Mouse (Mus musculus): Measurements from ENCODE around the gene Myo18a. TPM values are rescaled to one million over a fixed set of nuclear protein-coding genes. Genes with fewer than 3 reads are reported as not detected.

Gene Myo18a
- polyA plus RNA-seq, 1 experiment from 2014 or later: 24.6 TPM

DNA sequence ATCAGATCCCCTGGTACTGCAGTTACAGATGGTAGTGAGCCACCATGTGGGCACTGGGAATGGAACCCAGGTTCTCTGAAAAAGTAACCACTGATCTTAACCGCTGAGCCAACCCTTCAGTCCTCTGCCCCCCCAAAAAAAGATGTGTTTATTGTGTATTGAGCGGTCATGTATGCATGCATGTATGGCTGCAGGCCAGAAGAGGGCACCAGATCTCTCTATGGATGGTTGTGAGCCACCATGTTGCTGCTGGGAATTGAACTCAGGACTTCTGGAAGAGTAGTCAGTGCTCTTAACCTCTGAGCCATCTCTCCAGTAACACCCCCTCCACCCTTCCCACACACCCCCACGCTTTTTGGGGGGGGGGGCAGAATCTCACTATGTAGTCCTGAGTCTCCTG, 72.1 kb downstream of the Myo18a start:
- no peak for DNase-seq (ENCODE audit: low spot score)
- H3K27ac ChIP-seq (replicated peaks): no peak overlapping the region
- H3K27me3 ChIP-seq (ENCODE audit: low read depth, poor library complexity, severe bottlenecking): no peaks in the 10 kb centered on the region
- H3K9me3 ChIP-seq (replicated peaks): no peaks in the 10 kb centered on the region
- peaks cover 81% of the 10 kb centered on the region for H3K36me3 ChIP-seq
- 77% methylated on average over 3 of the region's 3 CpGs for WGBS
- no peak overlapping the region for H3K4me3 ChIP-seq
- peaks cover 28% of the 10 kb centered on the region for H3K4me1 ChIP-seq

GRCm38 (mm10) chr11:77836290-77836689, 73.2 kb downstream of the Myo18a start:
- DNase-seq (ENCODE audit: low spot score): no peak
- no peaks in the 10 kb centered on the region for H3K9me3 ChIP-seq (replicated peaks)
- H3K27me3 ChIP-seq (ENCODE audit: low read depth, poor library complexity, severe bottlenecking): peaks cover 1% of the 10 kb centered on the region
- H3K36me3 ChIP-seq: peaks cover 86% of the 10 kb centered on the region
- peaks cover 20% of the 10 kb centered on the region for H3K4me1 ChIP-seq
- 80% methylated on average over 5 of the region's 5 CpGs for WGBS
- peak overlapping the region; percentile 38 for H3K27ac ChIP-seq (replicated peaks)
- H3K4me3 ChIP-seq: no peak overlapping the region

- Histone ChIP-seq H3K36me3 (peaks cover 88% of the 10 kb centered on the region), H3K27me3 (ENCODE audit: low read depth, poor library complexity, severe bottlenecking) (peaks cover 5% of the 10 kb centered on the region), H3K4me3 (no peak overlapping the region), H3K4me1 (peaks cover 20% of the 10 kb centered on the region), H3K27ac (replicated peaks) (0 out of 2 replicates have a peak overlapping the region, but pooled peaks have one; percentile 38), H3K9me3 (replicated peaks) (no peaks in the 10 kb centered on the region)
- no peak for DNase-seq (ENCODE audit: low spot score)
- WGBS: 68% methylated on average over 4 of the region's 4 CpGs
Observed at GRCm38 (mm10) chr11:77836751-77837150, 73.7 kb downstream of the Myo18a start.

DNA sequence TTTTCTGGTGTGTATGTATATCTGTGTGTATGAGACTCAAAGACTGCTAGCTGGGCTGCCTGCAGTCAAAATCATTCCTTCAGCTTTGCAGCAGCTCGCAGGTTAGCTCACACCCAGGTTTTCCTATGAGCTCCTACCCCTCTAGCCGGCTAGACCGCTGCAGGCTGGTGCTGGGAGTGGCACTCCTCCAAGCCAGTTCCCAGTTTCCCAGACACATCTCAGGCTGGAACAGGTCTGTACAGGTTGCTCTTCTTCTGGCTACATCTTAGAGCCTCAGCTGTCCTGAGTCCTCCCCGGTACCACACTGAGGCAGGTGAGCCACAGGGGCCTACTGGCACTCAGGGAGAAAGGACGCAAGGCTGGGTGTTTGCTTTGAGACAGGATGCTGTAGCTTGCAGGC, 74.8 kb downstream of the Myo18a start:
- WGBS: 82% methylated on average over 5 of the region's 5 CpGs
- no peak overlapping the region for H3K4me3 ChIP-seq
- no peak for DNase-seq (ENCODE audit: low spot score)
- peaks cover 13% of the 10 kb centered on the region for H3K27me3 ChIP-seq (ENCODE audit: low read depth, poor library complexity, severe bottlenecking)
- peaks cover 20% of the 10 kb centered on the region for H3K4me1 ChIP-seq
- H3K9me3 ChIP-seq (replicated peaks): no peaks in the 10 kb centered on the region
- 0 out of 2 replicates have a peak overlapping the region, but pooled peaks have one; percentile 13 for H3K27ac ChIP-seq (replicated peaks)
- H3K36me3 ChIP-seq: peaks cover 88% of the 10 kb centered on the region

DNA sequence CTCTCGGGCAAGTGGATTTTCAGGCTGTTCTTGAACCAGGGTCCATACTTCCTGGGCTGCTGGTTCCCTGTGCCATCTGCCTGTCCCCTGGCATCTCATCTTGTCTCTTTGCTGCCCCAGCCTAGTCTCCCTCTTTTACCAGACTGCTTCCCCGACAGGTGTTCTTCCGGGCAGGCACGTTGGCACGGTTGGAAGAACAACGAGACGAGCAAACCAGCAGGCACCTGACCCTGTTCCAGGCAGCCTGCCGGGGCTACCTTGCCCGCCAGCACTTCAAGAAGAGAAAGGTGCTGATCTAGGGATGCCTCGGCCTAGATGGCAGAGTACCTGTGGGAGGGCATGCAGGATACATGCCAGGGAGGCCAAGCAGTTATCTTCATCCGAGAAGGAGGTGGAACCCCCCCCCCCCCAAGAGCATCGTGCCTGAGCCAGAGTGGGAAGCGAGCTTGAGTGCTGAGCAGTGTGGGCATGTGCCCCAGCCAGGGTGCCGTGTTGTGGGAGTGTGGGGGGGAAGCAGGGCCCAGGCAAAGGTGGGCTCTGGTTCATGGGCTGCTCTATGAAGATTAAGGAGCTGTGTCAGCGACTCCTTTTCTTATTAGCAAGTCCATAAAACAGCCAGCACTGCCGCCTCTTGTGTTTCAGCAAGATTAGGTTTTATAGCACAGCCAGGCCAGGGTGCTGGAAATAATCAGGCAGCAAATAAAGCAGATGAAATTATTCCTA, 77.6 kb downstream of the Myo18a start:
- no peak for DNase-seq (ENCODE audit: low spot score)
- Histone ChIP-seq H3K4me3 (no peak overlapping the region), H3K4me1 (peaks cover 29% of the 10 kb centered on the region), H3K27ac (replicated peaks) (no peak overlapping the region), H3K36me3 (peaks cover 90% of the 10 kb centered on the region), H3K27me3 (ENCODE audit: low read depth, poor library complexity, severe bottlenecking) (peaks cover 13% of the 10 kb centered on the region), H3K9me3 (replicated peaks) (no peaks in the 10 kb centered on the region)
- 89% methylated on average over 16 of the region's 16 CpGs for WGBS

DNA sequence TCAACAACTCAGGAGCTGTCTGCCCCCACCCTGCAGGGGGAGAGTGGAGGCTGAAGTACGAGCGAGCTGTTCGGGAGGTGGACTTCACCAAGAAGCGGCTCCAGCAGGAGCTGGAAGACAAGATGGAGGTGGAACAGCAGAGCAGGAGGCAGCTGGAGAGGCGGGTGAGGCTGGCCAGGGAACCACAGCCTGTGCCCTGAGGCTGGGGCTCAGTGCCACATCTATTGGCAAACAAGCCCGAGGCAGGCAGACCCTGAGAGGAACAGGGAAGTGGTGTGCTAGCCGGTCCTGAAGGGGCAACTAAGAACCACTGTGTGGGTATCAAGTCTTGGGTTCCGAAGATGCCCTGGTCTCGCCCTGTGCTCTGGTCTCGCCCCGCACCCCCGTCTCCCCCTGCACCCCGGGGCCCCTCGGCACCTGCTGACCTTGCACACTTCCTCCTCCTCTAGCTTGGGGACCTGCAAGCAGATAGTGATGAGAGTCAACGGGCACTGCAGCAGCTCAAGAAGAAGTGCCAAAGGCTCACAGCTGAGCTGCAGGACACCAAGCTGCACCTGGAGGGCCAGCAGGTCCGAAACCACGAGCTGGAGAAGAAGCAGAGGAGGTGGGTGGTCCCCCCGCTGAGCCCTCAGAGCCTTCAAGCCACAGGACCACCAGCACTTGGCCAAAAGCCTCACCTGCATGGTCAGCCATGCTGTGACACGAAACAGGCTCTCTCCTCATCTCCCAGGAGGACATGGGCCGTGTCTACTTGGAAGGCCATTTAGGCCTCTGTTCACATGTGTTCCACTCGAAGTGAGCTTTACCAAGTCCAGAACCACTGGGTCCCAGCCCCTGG, 80.2 kb downstream of the Myo18a start:
- Histone ChIP-seq H3K9me3 (replicated peaks) (no peaks in the 10 kb centered on the region), H3K27ac (replicated peaks) (peak overlapping the region; percentile 30), H3K36me3 (peaks cover 90% of the 10 kb centered on the region), H3K27me3 (ENCODE audit: low read depth, poor library complexity, severe bottlenecking) (peaks cover 36% of the 10 kb centered on the region), H3K4me3 (no peak overlapping the region), H3K4me1 (peaks cover 21% of the 10 kb centered on the region)
- WGBS: 90% methylated on average over 21 of the region's 21 CpGs
- DNase-seq (ENCODE audit: low spot score): no peak

GRCm38 (mm10) chr11:77843906-77844200, 80.8 kb downstream of the Myo18a start:
- no peak overlapping the region for H3K27ac ChIP-seq (replicated peaks)
- H3K4me1 ChIP-seq: peaks cover 26% of the 10 kb centered on the region
- WGBS: 54% methylated on average over 4 of the region's 4 CpGs
- H3K9me3 ChIP-seq (replicated peaks): no peaks in the 10 kb centered on the region
- peaks cover 92% of the 10 kb centered on the region for H3K36me3 ChIP-seq
- H3K4me3 ChIP-seq: no peak overlapping the region
- DNase-seq (ENCODE audit: low spot score): no peak
- H3K27me3 ChIP-seq (ENCODE audit: low read depth, poor library complexity, severe bottlenecking): peaks cover 40% of the 10 kb centered on the region

DNA sequence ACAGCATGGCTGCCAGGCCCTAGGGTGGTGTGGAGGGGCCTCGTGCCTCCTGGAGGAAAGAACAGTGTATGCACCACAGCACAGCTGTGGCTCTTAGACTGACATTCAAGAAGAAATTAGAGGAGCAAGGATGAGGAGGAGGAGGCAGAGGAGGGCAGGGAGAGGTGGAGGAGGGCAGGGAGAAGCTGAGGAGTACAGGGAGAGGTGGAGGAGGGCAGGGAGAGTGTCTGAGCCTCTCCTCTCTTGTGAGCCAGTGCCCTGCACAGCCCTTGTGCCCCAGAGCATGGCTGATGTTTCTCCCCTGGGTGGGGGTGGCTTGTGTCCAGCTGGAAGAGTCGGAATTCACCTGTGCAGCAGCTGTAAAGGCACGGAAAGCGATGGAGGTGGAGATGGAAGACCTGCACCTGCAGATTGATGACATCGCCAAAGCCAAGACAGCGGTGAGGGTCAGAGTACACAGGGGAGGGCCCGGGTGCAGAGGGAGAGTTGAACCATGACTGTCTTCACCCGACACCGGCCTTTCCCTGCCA, 84.6 kb downstream of the Myo18a start:
- Histone ChIP-seq H3K9me3 (replicated peaks) (no peaks in the 10 kb centered on the region), H3K27ac (replicated peaks) (0 out of 2 replicates have a peak overlapping the region, but pooled peaks have one; percentile 2), H3K4me3 (no peak overlapping the region), H3K27me3 (ENCODE audit: low read depth, poor library complexity, severe bottlenecking) (peaks cover 57% of the 10 kb centered on the region), H3K4me1 (peaks cover 50% of the 10 kb centered on the region), H3K36me3 (peaks cover 96% of the 10 kb centered on the region)
- no peak for DNase-seq (ENCODE audit: low spot score)
- WGBS: 59% methylated on average over 9 of the region's 9 CpGs

DNA sequence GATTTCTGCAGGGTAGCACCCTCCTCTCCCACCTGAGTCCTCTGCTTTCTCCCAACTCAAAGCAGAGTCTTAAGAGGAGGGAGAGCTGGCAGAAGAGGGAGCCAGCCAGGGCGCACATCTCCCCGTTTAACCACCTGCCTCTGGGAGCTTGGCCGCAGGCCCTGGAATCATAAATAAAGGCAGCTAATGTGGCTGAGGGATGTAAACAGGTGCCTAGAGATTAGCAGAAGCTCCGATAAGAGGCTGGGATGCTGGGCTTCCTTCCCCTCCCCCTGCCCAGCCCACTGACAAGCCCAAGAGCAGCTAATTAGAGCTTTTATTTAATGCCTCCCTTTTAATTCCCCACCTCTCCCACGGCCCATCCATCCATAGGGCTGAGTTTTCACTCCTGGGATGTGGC, 85.1 kb downstream of the Myo18a start:
- Histone ChIP-seq H3K36me3 (peaks cover 95% of the 10 kb centered on the region), H3K27ac (replicated peaks) (0 out of 2 replicates have a peak overlapping the region, but pooled peaks have one; percentile 2), H3K9me3 (replicated peaks) (no peaks in the 10 kb centered on the region), H3K4me3 (no peak overlapping the region), H3K4me1 (peaks cover 50% of the 10 kb centered on the region), H3K27me3 (ENCODE audit: low read depth, poor library complexity, severe bottlenecking) (peaks cover 59% of the 10 kb centered on the region)
- no peak for DNase-seq (ENCODE audit: low spot score)
- 39% methylated on average over 5 of the region's 5 CpGs for WGBS

GRCm38 (mm10) chr11:77849151-77849550, 86.1 kb downstream of the Myo18a start:
- peaks cover 45% of the 10 kb centered on the region for H3K4me1 ChIP-seq
- H3K27me3 ChIP-seq (ENCODE audit: low read depth, poor library complexity, severe bottlenecking): peaks cover 66% of the 10 kb centered on the region
- H3K36me3 ChIP-seq: peaks cover 95% of the 10 kb centered on the region

GRCm38 (mm10) chr11:77850401-77851244, 87.6 kb downstream of the Myo18a start:
- peak overlapping the region; percentile 77 for H3K27ac ChIP-seq (replicated peaks)
- peaks cover 92% of the 10 kb centered on the region for H3K36me3 ChIP-seq
- peaks cover 56% of the 10 kb centered on the region for H3K4me1 ChIP-seq
- DNase-seq (ENCODE audit: low spot score): peak; percentile 39
- 46% methylated on average over 24 of the region's 24 CpGs for WGBS
- H3K9me3 ChIP-seq (replicated peaks): no peaks in the 10 kb centered on the region
- peak overlapping the region; percentile 26; the same call in 1 of the 2 replicates for H3K4me3 ChIP-seq
- peaks cover 73% of the 10 kb centered on the region for H3K27me3 ChIP-seq (ENCODE audit: low read depth, poor library complexity, severe bottlenecking)

More at GRCm38 (mm10) chr11:77849151-77849550, 86.1 kb downstream of the Myo18a start:
- no peak overlapping the region for H3K4me3 ChIP-seq
- no peak overlapping the region for H3K27ac ChIP-seq (replicated peaks)
- WGBS: 74% methylated on average over 7 of the region's 7 CpGs
- no peaks in the 10 kb centered on the region for H3K9me3 ChIP-seq (replicated peaks)
- DNase-seq (ENCODE audit: low spot score): no peak

- no peak overlapping the region for H3K4me3 ChIP-seq
- H3K9me3 ChIP-seq (replicated peaks): no peaks in the 10 kb centered on the region
- DNase-seq (ENCODE audit: low spot score): no peak
- H3K27ac ChIP-seq (replicated peaks): peak overlapping the region; percentile 77; the same call in 1 of the 2 replicates
- peaks cover 59% of the 10 kb centered on the region for H3K4me1 ChIP-seq
- H3K36me3 ChIP-seq: peaks cover 86% of the 10 kb centered on the region
- 82% methylated on average over 6 of the region's 6 CpGs for WGBS
- peaks cover 70% of the 10 kb centered on the region for H3K27me3 ChIP-seq (ENCODE audit: low read depth, poor library complexity, severe bottlenecking)
Observed at GRCm38 (mm10) chr11:77851483-77852010, 88.5 kb downstream of the Myo18a start.

Data from midbrain, embryonic 10.5 days (tissue).